Mouse (Mus musculus) gastrocnemius, postnatal 36 days (tissue): ENCODE data around the gene Tshr. TPM values are rescaled to one million over a fixed set of nuclear protein-coding genes. Genes with fewer than 3 reads are reported as not detected.
A peak's percentile ranks its signal among the peaks of the same experiment; 100 is the strongest.
"Not testable (repeated sequence)": the region's sequence is repeated elsewhere in the genome, so short reads cannot be mapped to it uniquely, and the experiment has no call there.

Experiments used
- DNase-seq, 2 experiments: peaks; one replicate each; pipeline ENCODE4 v3.0.0; 2022
- intact Hi-C: fragments of 180-260 bp; cut with DNase I; formaldehyde crosslinking; loops from one replicate; pipeline ENCODE4 v1.15.1; 2025
- total RNA-seq, 2 experiments: library from RNA; stranded (reverse); gene quantifications; 2 replicates each; pipeline ENCODE4 v1.2.3; 2021

Gene Tshr
- total RNA-seq, 2 experiments from 2014 or later: 0.18 to 0.35 TPM

DNA sequence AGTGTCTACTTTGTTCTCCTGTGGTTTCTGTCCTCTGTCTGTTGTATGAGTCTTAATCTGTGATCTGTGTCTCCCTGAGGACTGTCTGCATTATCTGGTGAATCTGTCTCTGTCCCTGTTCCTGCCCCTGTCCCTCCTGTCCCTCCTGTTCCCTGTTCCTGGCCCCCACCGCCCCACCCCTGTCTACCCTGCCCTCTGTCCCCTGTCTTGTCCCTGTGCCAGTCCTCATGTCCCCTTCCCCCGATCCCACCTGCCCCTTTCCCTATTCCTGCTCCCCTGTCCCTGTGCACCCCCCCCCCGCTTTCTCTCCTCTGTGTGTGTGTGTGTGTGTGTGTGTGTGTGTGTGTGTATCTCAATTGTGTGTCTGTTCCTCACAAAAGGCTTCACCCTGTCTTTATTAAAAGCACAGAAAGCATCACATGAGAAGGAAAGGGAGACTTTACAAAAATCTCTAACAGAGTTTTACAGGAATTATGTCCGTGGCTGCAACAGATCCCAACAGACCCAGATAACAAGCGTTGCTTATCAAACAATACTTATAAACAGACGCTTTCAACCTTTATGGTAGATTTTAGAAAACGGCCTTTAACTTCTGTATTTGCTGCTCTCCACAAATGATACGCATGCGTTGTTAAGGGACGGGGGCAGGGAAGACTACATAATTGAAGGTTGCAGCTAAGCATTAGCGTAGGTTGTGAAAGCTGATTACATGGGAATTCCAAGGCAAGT, 111.3 kb downstream of the Tshr start:
- DNase-seq: no peak
- intact Hi-C loops: no loop called here

DNA sequence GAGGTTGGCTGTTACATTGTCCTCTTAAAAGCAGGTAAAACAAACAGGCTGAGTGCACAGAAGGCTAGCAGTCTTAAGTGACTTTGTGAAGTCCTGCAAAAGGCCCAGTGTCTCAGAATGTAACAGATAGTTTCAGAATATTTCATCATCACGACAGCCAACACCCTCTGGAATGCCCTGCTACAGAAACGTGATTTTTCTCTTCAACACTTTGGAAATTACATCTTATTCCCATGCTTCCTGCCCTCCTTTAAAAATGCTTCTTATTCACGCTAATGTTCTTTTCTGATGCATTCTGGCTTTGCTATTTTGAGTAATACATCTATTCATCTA, 111.8 kb downstream of the Tshr start:
- DNase-seq: no peak
- intact Hi-C loops: no loop called here

DNA sequence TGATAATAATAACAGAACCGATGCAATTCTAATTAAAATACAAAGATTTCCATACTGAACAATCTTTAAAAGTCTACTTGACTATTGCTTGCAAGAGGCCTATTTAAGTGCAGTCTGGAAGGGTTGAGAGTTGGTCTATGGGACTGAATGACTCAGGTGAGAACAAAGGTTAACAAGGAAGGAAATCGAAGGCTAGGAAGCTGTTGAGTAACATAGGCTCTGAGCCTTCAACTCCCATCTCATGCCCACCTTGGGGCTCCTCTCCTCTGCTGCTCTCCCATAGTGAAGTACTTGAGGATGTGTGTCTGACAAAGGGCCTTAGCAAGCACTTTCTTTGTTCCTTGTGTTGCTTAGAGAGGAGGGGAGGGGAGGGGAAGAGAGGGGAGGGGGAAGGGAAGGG, 116.1 kb downstream of the Tshr start:
- DNase-seq: no peak
- intact Hi-C loops: no loop called here

DNA sequence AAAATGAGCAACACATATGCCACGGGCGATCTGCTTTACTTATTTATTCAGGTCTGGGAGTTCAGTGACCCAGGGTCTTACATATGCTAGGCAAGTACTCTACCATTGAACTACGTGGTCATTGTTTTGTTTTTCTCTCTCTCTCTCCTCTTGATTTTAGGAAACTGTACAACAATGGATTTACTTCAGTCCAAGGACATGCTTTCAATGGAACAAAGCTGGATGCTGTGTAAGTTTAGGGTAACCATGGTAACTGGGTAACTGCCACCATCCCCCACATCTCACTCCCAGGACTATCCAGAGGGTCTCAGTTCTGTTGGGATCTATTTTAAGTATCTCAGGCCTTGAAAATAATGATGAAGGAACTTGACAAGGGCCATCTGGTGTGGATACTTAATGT, 127.4 kb downstream of the Tshr start:
- intact Hi-C loops: no loop called here
- DNase-seq: no peak

DNA sequence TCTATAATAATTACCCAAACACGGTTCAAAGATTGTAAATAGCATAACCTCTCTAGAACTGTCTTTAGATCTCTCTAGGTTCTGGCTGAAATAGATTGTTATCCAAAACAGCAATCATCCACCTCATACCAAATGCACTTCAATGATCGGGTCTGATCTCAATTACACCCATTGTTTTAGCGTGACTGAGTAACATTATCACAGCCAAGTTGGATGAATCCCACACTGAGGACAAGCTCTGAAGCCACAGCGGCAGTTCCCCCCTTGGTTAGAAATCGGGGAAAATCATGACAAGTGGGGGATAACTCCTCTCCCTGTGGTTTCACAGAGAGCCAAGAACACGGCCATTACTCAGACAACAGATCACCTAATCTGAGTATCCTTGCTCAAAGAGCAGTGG, 129.6 kb downstream of the Tshr start:
- no peak for DNase-seq
- intact Hi-C loops: no loop called here

DNA sequence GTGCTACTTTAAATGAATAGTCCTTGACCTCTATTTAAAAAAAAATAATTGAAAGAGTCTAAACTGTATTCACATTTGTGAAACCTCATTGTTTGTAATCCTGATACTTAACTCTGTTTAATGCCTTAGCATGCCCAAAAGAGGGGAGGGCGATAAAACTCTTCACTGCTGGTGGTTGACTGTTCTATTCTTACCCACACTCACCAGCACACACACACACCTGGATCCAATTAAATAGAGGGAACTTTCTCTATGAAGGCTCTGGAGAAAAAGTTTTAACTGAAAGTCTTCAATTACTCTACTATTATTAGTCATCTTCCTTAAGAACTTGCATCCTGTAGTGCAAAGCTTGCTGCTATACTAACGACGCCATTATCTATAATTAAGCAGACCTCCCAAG, 133.4 kb downstream of the Tshr start:
- no peak for DNase-seq
- intact Hi-C loops: no loop called here

DNA sequence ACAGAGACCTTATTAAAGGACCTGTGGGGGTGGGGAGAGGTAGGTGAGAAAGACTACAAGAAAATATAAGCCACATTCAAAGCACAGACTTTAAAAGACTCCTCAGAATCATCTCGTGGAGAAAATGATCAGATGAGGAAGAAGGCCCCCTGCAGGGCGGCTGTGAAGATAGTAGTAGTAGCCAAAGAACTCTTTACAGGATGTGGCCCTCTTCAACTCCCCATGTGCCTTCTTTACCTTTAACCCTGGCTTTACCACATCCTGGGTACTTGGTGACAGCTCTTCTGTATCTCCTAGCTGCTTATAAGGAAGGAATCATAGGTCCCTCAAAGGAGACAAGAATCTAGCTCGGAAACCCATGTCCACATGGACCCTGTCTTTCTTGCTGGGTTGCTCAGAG, 139.3 kb downstream of the Tshr start:
- no peak for DNase-seq
- intact Hi-C loops: no loop called here

DNA sequence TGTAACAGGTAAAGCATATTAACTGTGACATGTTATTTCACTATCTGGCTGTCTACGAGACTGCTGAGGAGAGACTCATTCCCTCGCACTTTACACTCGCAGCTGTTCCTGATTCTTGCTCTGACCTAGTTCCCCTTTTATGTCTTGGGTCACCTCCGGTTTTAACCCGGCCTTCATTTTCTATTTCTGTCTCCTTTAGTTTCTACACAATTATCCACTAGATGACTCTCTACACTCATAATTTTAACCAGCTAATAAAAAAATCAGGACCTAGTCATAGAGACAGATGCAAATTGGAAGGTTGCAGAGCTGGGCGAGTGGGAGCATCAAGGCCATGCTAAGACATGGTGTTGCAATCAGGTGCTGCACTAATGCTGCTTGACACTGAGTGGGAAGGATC, 150.2 kb downstream of the Tshr start:
- no peak for DNase-seq
- intact Hi-C loops: no loop called here

DNA sequence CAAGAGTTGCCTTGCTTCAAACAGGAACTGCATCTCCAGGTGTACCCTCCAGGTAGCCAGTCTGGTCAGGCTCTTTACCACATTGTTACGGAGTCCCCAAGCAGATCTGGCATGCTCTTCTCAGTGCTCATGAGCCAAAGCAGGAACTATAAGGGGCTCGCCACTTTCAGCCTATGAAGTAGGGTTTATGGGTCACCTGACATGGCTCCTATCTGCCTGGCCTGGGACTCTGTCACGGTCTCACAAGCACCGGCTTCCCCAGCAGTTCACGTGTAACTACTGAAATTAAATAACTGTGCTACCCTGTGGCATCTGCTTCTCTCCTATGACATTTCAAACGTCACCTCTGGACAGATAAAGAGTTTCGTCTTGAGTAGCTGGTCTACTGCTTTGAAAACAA, 155.8 kb downstream of the Tshr start:
- no peak for DNase-seq
- intact Hi-C loops: no loop called here

DNA sequence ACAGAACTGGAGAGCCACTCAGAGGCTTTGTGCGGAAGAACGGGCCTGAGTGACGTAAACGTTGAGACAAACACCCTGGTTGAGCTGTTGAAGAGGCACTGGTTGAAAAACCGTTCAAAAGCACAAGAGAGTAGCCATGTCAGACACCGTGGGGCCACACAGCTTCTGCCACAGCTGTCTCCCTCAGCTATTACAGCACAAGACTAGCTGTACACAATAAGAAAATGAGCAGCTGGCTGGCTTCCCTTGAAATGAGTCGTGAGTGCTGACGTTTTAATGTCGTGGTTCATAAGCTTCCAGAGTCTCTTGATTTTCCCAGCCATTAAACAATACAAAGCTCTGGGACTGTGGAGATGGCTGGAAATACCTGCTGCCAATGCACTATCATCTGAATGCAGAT, 165.1 kb downstream of the Tshr start:
- no peak for DNase-seq
- intact Hi-C loops: no loop called here

DNA sequence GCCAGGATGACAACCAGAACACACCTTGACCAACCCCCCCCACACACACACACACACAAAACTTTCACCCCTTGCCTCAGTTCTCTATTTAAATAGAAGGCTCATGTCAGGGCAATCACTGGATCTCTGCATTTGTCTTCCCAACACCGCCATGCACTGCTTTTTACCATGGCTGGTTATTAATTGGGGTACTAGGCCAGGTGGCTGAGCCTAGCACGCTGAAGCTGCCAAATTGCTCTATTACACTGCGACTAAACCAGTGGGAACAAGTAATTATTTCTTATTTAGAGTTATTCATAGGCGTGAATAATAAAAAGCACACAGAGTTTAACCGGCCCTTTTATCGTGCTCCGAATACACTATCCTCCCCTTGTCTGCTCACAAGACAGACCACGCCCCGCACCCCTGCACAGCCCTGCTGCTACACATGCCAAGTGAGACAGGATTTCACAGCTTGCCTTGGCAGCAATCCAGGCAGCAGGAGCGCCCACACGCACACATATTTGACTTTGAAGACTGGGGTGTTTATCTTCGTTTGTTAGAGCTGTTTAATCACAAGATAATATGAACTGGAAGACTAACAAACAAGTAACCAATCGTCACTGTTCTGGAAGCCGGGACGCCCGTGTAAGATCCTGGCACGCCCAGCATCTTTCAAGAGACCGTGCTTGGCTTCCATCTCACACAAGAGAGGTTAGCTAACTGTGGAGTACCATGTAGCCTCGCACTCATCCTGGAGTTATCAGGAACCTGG, 167.6 kb downstream of the Tshr start:
- intact Hi-C loops: no loop called here
- DNase-seq: peak; percentile 12 to 17

DNA sequence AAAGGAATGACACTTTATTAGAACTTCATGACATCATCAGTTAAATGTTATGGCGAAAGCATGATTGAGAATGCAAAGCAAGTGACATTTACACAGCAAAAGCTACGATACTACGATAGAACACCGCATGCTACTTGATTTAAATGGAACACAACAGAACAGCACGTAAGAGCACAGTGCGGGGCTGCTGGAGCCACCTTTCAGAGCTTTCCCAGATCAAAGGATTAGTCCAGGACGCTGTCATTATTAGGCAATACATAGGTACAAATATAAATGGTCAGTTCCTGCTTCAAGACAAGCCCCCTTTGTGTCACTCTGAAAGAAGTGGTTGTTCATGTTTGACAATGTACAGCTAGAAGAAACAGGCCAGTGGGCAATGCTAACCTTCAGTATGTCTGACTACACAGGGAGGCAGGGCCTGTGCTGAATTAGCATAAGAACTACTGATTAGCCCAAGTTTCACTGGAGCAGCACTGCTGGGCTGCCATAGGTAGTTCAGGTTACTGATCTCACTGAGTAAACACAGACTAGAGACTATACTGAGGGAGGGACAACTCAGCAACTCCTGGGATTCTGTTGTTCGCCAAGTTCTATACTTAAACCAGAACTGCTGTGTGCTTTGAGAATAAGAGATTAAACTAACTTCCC, 173.1 kb downstream of the Tshr start:
- intact Hi-C loops, DNase-seq: not testable (repeated sequence)

DNA sequence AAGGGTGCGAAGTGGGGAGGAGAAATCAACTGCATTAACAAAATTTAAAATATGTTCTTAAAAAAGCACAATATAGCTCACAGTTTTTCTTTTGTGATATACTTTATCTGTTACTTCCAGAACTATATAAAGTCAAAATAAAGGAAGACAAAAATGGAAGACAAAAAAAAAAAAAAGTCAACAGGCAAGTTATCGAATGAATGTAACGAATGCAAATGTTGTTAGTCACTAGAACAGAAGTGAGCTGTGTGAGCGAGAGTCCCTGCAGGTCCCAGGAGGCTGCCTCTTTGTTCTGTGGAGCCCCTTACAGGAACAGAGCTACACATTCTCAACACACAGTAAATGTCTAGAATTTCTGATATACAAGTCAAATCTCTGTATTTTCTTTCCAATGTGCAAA, 173.8 kb downstream of the Tshr start:
- intact Hi-C loops, DNase-seq: not testable (repeated sequence)

DNA sequence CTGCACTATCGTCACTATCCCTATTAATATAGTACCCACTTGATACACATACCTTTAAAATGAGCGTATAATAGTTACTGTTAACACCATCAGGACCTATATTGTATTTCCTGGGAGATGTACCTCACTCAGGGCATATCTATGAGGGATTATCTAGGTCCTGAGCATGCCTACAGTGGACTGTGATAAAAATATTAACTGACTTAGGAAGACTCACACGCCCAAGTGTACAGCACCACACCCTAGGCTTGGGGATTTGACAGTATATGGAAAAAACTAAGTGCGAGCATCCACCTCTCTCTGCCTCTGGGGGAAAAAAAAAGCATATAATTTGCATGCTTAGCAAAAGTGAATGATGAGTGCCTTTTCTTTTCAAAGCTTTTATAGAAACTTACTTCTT, 182.8 kb downstream of the Tshr start:
- intact Hi-C loops: no loop called here

DNA sequence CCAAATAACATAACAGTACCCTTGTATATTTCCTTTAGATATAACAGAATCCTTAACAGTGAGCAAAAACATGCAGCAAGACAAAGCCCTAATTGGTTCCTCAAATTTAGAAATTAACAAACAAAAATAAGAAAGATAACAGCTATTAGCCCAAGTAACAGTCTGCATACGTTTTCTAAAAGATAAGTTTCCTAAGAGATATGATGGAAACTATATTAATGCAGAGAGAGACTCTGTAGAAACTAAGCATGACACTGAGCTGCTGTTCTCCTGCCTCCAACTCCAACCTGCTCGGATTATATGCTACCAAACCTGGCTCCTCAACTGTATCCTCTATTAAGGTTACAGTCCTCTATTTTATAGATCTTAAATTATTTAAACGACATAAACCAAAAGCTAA, 184.9 kb downstream of the Tshr start:
- DNase-seq: no peak
- intact Hi-C loops: no loop called here

More for the DNA sequence above, 182.8 kb downstream of the Tshr start:
- no peak for DNase-seq

DNA sequence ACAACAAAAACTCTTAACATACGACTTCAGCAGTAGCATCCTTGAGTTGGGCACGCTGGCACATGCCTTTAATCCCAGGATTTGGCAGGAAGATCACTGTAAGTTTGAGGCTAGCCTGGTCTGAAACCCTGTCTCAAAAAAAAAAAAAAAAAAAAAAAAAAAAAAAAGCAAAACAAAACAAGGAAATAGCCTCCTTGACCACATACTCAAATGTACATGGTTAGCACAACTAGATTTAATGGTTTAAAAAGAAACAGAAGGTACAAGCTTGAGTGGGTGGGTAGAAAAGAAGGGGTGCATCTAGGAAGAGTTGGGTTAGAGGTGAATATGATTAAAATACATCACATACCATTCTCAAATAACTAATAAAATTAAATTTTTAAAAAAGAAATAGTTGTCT, 187.3 kb downstream of the Tshr start:
- intact Hi-C loops: no loop called here
- no peak for DNase-seq

DNA sequence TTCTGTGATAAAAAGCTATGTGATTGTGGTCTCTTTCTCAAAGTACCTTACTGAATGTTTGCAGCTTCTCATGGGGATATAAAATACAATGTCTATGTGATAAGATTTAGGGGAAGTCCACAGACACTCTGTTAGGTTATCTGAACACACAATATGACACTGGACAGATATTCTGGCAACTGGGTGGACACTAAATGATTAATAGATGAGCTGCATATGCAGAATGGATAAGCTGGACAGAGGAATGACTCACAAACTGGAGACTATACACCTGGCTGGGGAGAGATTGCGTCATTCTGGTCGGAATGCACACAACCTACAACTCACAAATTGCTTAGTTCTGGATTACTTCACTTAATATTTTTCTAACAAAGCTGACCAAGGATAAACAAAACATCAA, 195.3 kb downstream of the Tshr start:
- intact Hi-C loops: no loop called here
- DNase-seq: no peak

DNA sequence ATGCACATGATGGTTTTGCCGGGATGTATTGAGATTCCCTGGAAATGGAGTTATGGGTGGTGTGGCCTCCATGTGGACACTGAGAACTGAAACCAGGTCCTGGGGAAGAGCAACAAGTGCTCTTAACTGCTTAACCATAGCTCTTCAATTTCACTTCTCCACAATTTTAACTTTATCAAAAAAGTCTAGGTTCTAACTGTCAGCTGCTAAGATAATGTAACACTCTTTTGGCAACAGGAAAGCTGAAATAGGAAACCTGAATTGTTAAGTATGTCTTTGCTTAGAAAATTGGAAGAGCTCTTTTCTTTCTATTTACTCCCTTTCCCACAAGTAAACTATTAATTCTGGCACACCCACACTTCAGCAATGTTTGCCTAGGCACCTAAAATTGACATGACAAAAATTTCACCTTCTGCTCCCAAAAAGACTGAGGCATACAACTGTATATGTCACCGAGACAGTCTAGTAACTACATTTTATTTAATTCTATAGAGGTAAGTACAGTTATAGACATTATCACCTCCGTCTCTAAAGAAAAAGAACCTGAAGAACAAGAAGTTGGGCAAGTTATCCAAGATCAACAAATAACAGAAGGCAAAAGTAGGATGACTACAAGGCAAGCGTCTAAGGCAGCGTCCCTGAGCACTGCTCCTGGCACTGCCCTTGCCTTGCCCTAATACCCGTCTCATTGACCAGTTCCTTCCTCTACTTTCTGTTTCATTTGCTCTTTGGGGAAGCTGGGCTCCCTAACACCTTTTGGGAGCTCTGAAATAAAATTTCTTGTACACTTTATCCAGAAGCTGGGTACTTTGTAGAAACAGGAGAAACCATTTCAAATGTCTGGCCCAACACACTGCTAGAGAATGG, 197.1 kb downstream of the Tshr start:
- intact Hi-C loops: no loop called here
- DNase-seq: no peak

DNA sequence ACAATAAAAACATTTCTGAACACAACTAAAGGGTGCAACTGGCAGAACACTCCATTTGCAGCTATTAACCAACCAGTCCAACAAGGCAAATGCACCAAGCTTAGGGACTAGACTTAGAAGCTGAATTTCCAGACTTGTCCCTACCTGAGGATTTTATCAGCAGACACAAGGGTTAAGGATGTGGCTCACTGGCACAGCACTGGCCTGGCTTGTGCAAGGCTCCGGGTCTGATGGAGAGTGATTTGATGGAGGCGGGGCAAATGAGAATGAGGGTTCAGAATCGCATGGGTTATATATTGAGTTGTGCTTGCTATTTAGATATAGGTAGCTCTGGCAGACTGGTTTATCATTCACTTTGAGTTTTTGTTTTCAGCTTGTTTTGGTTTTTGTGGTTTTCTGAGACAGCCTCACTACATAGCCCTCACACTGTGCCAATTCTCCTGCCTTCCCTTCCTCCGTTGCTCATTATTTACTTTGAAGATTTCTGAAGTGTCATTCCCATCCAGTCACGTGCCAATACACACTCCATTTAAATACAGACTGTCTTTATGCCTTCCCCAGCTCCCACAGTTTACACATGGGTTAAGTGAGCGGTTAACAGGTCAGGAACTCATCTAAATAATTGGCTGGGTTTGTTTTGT, 198.1 kb downstream of the Tshr start:
- intact Hi-C loops: no loop called here
- no peak for DNase-seq

DNA sequence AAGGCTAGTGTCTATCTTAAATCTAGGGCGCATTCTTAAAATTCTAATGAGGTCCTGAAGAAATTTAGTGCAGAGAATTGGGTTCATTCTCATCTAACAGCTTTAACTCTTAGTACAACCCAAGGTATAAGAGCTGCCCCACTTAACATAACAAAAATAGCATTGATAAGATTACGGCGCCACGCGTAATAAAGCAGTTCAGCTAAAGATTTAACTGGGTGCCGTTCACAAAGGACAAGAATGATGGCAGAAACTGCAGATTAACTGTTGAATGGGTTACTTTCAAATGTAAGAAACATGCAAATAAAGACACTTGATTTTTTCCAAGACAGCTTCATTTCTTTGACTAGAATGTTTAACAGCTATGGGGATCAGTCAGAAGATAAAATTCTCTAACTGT, 199.0 kb downstream of the Tshr start:
- intact Hi-C loops: no loop called here
- no peak for DNase-seq

DNA sequence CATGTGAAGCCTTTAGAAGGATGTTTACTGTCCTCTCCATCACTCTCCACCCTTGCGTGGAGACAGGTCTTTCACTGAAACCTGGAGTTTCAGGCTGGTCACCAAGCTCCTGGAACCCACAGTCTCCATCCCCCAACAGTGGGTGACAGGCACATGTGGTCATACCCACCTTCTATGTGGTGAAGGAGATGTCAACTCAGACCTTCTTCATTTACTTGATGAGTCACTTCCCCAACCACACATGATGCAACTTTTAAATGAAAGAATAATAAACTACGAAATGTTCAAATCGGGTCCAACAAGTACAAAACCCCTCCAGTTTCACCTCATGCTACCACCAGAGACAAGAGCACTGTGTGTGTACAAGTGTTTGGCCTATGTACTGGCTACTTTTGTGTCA, 200.8 kb downstream of the Tshr start:
- no peak for DNase-seq
- intact Hi-C loops: no loop called here
